Mouse (Mus musculus): ENCODE data around the gene Izumo1r. TPM values are rescaled to one million over a fixed set of nuclear protein-coding genes. Genes with fewer than 3 reads are reported as not detected.

Gene Izumo1r
- total RNA-seq, 4 experiments from 2014 or later: not detected

- DNase-seq (ENCODE audit: low spot score in 2 of 2): no peak
These were observed 33.4 kb downstream of the Izumo1r start for GRCm38 (mm10) chr9:14870377-14870776.

- no peak for DNase-seq (ENCODE audit: low spot score in 2 of 2)
These were observed 35.4 kb downstream of the Izumo1r start for GRCm38 (mm10) chr9:14868326-14868725.

- peak in 1 of 2 experiments; percentile 62 for DNase-seq (ENCODE audit: low spot score in 2 of 2)
These were observed 36.8 kb downstream of the Izumo1r start for GRCm38 (mm10) chr9:14866957-14867356.

- no peak for DNase-seq (ENCODE audit: low spot score in 2 of 2)
These were observed 39.0 kb downstream of the Izumo1r start for GRCm38 (mm10) chr9:14864726-14865125.

- no peak for DNase-seq (ENCODE audit: low spot score in 2 of 2)
These were observed 40.6 kb downstream of the Izumo1r start for GRCm38 (mm10) chr9:14863126-14863525.

- DNase-seq (ENCODE audit: low spot score in 2 of 2): peak; percentile 29 to 34
These were observed 43.7 kb downstream of the Izumo1r start, which contains the start of gene Gpr83 for GRCm38 (mm10) chr9:14859868-14860639. TSS of gene Gpr83 (plus strand) at chr9:14860210.

- no peak for DNase-seq (ENCODE audit: low spot score in 2 of 2)
These were observed 45.0 kb downstream of the Izumo1r start for GRCm38 (mm10) chr9:14858782-14859181.

- no peak for DNase-seq (ENCODE audit: low spot score in 2 of 2)
These were observed 45.5 kb downstream of the Izumo1r start for GRCm38 (mm10) chr9:14858170-14858706.

GRCm38 (mm10) chr9:14856922-14857654 is 46.7 kb downstream of the Izumo1r start:
- no peak for DNase-seq (ENCODE audit: low spot score in 2 of 2)

- DNase-seq (ENCODE audit: low spot score in 2 of 2): no peak
These were observed 49.2 kb downstream of the Izumo1r start for GRCm38 (mm10) chr9:14854585-14854984.

- DNase-seq (ENCODE audit: low spot score in 2 of 2): no peak
These were observed 55.3 kb downstream of the Izumo1r start for GRCm38 (mm10) chr9:14848267-14848935.

- DNase-seq (ENCODE audit: low spot score in 2 of 2): no peak
These were observed 57.3 kb downstream of the Izumo1r start for GRCm38 (mm10) chr9:14846428-14846827.

- no peak for DNase-seq (ENCODE audit: low spot score in 2 of 2)
These were observed 59.8 kb downstream of the Izumo1r start for GRCm38 (mm10) chr9:14843901-14844300.

- DNase-seq (ENCODE audit: low spot score in 2 of 2): no peak
These were observed 60.4 kb downstream of the Izumo1r start for GRCm38 (mm10) chr9:14843311-14843857.

- no peak for DNase-seq (ENCODE audit: low spot score in 2 of 2)
These were observed 61.6 kb downstream of the Izumo1r start for GRCm38 (mm10) chr9:14841878-14842761.

GRCm38 (mm10) chr9:14839970-14840369 is 63.8 kb downstream of the Izumo1r start:
- DNase-seq (ENCODE audit: low spot score in 2 of 2): no peak

GRCm38 (mm10) chr9:14839527-14839926 is 64.2 kb downstream of the Izumo1r start:
- DNase-seq (ENCODE audit: low spot score in 2 of 2): peak in 1 of 2 experiments; percentile 18
